Mouse (Mus musculus): ENCODE data around the gene Cd2.

Cd2 gene

GRCm38 (mm10) chr3:101235321-101235720 is 52.4 kb downstream of the Cd2 start:
- in situ Hi-C loops (cut with MboI, MseI) = no loop called here

- in situ Hi-C loops (cut with MboI, MseI) = loop anchor here (5.0 kb wide), 1 partner anchor 49 kb away; no protein-coding TSS in a partner anchor
These were observed 54.3 kb downstream of the Cd2 start for GRCm38 (mm10) chr3:101233424-101233823.

DNA sequence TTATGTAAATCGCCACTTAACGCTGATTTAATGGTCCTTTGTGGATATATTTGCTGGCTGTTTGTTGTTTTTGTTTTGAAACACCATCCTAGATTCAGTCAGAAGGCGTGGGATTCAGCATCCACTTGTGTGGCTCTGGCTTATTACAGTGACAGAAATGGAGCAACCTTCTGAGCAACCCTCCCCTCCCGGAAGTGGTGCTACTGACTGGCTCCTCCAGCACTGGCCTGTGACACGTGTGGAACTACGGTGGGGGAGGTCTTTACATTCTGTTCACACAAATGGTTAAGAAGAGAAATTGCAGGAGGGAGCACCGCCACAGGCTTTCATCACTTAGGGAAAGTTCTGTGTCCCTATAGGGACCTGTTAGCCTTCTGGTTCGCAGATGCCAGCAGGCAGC is 55.2 kb downstream of the Cd2 start:
- in situ Hi-C loops (cut with MboI, MseI) = loop anchor here (5.0 kb wide), 1 partner anchor 50 kb away; no protein-coding TSS in a partner anchor

DNA sequence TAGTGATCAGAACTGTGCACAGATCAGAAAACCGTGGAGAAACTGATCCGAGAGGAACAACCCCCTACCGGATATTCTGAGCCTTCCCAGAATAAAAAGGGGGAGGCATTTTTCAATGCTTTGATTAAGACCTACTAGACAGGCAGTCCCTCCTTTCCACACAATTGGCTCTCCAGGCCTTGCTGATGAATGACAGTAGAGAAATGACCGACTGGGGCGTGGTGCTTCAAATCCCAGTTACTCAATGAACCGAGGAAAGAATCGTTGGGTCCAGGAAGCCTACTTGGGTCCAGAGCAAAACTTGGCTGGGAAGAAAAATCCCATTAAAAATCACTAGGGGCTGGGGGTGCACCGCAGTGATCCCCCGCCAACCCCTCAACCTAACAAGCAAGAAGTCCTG is 57.5 kb downstream of the Cd2 start:
- in situ Hi-C loops (cut with MboI, MseI) = loop anchor here (5.0 kb wide), 1 partner anchor 52 kb away; no protein-coding TSS in a partner anchor

GRCm38 (mm10) chr3:101229551-101229930 is 58.2 kb downstream of the Cd2 start:
- in situ Hi-C loops (cut with MboI, MseI) = loop anchor here (5.0 kb wide), 1 partner anchor 547 kb away; no protein-coding TSS in a partner anchor

GRCm38 (mm10) chr3:101228868-101229550 is 58.7 kb downstream of the Cd2 start:
- in situ Hi-C loops (cut with MboI, MseI) = loop anchor here (5.0 kb wide), 1 partner anchor 547 kb away; no protein-coding TSS in a partner anchor

DNA sequence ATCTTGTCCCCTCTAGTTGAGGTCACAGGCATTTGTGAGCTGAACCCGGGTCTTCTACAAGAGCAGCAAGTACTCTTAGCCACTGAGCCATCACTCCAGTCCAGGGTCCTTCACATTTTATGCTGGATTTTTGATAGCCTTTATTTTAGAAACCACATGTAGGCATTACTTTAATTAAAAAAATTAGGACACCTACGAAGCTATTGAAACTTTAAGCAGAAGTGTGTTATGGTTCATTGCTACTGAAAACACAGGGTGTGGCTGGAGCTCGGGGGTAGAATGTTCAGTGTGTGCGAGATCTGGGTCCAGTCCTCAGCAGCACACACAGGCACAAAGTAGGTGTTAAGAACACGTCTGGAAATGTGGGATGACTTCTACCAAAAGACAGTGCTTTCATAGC is 59.7 kb downstream of the Cd2 start:
- in situ Hi-C loops (cut with MboI, MseI) = loop anchor here (5.0 kb wide), 1 partner anchor 546 kb away; no protein-coding TSS in a partner anchor

Data from T-helper 2 cell (primary cell).